Mouse (Mus musculus) CH12.LX (cell line): ENCODE data around the gene Ptprr. TPM values are rescaled to one million over a fixed set of nuclear protein-coding genes. Genes with fewer than 3 reads are reported as not detected.

Experiments
- DNase-seq: peaks from one replicate; pipeline ENCODE4 v3.0.0-alpha.2; 2013; ENCODE audit errors: extremely low read depth
- H3K27ac ChIP-seq: 2 replicates; pipeline ENCODE4 v1.5.1; 2012; ENCODE audit warnings: low read depth, mild to moderate bottlenecking, control low read depth, moderate library complexity; ENCODE audit not compliant: insufficient read depth
- H3K27me3 ChIP-seq: replicated peaks from 2 replicates; pipeline ENCODE3; 2012; ENCODE audit warnings: inconsistent platforms
- H3K36me3 ChIP-seq, 2 experiments: replicated peaks in 1 of 2; 2 replicates each; pipeline versions ENCODE3 to v1.6.1; 2012; ENCODE audit warnings: inconsistent platforms in 1 of 2, low read length in 1 of 2, mild to moderate bottlenecking in 1 of 2, mixed read lengths in 1 of 2, moderate library complexity in 1 of 2; ENCODE audit not compliant: control insufficient read depth in 1 of 2, insufficient read depth in 1 of 2
- H3K4me1 ChIP-seq, 2 experiments: 2 replicates each; pipeline ENCODE4 v1.6.1; 2012; ENCODE audit warnings: inconsistent platforms in 1 of 2, moderate library complexity in 1 of 2; ENCODE audit not compliant: insufficient read depth in 2 of 2, control insufficient read depth in 1 of 2
- H3K4me2 ChIP-seq: 2 replicates; pipeline ENCODE4 v1.6.1; 2012; ENCODE audit warnings: low read depth, mild to moderate bottlenecking, control low read depth; ENCODE audit not compliant: poor library complexity, insufficient read depth, severe bottlenecking
- H3K4me3 ChIP-seq, 3 experiments: fragments of 150-350 bp in 1 of 3; sonication (generic) in 1 of 3; replicated peaks in 1 of 3; 2 replicates each; pipeline versions ENCODE3 to v1.5.1; 2011 to 2012; ENCODE audit warnings: low read depth in 2 of 3, low read length in 2 of 3, mild to moderate bottlenecking in 2 of 3, moderate library complexity in 2 of 3, control low read depth in 1 of 3, improper control_type of control experiment in 1 of 3, inconsistent platforms in 1 of 3, mixed read lengths in 1 of 3; ENCODE audit not compliant: poor library complexity in 1 of 3
- H3K79me2 ChIP-seq: replicated peaks from 2 replicates; pipeline ENCODE4 v1.6.1; 2012; ENCODE audit warnings: mild to moderate bottlenecking, moderate library complexity; ENCODE audit not compliant: control insufficient read depth, poor library complexity, insufficient read depth, severe bottlenecking; ENCODE audit errors: extremely low read depth
- H3K9ac ChIP-seq: 2 replicates; pipeline ENCODE4 v1.6.1; 2012; ENCODE audit warnings: low read depth, mild to moderate bottlenecking, control low read depth, moderate library complexity; ENCODE audit not compliant: insufficient read depth
- H3K9me3 ChIP-seq: replicated peaks from 2 replicates; pipeline ENCODE3; 2012; ENCODE audit warnings: low read length, inconsistent platforms, mixed read lengths
- BHLHE40 ChIP-seq: IDR thresholded peaks from 2 replicates; pipeline ENCODE4 v1.6.1; 2011; ENCODE audit warnings: mild to moderate bottlenecking, low read depth, low read length, improper control_type of control experiment
- CHD1 ChIP-seq: IDR thresholded peaks from 2 replicates; pipeline ENCODE4 v1.6.1; 2012; ENCODE audit warnings: low read depth, low read length, improper control_type of control experiment, inconsistent platforms
- CTCF ChIP-seq, 2 experiments: IDR thresholded peaks in 1 of 2; conservative IDR thresholded peaks in 1 of 2; 2 replicates each; pipeline ENCODE4 v1.5.1; 2011 to 2012; ENCODE audit warnings: low read depth in 2 of 2, low read length in 2 of 2, improper control_type of control experiment in 1 of 2, inconsistent platforms in 1 of 2, mild to moderate bottlenecking in 1 of 2, moderate library complexity in 1 of 2
- E2F4 ChIP-seq: IDR thresholded peaks from 2 replicates; pipeline ENCODE4 v1.6.1; 2011; ENCODE audit warnings: low read depth, low read length, improper control_type of control experiment; ENCODE audit not compliant: insufficient replicate concordance
- GABPA ChIP-seq: IDR thresholded peaks from 2 replicates; pipeline ENCODE4 v1.6.1; 2012; ENCODE audit warnings: low read depth, low read length, improper control_type of control experiment, inconsistent platforms; ENCODE audit not compliant: insufficient replicate concordance
- HCFC1 ChIP-seq: IDR thresholded peaks from 2 replicates; pipeline ENCODE4 v1.6.1; 2012; ENCODE audit warnings: low read depth, mild to moderate bottlenecking, inconsistent platforms, low read length, improper control_type of control experiment
- IRF4 ChIP-seq: IDR thresholded peaks from 2 replicates; pipeline ENCODE4 v1.6.1; 2014; ENCODE audit warnings: low read depth, mild to moderate bottlenecking, inconsistent platforms, low read length, improper control_type of control experiment
- JUND ChIP-seq: conservative IDR thresholded peaks from 2 replicates; pipeline ENCODE4 v1.6.1; 2011; ENCODE audit warnings: low read depth, low read length, improper control_type of control experiment
- MAX ChIP-seq: IDR thresholded peaks from 2 replicates; pipeline ENCODE4 v1.6.1; 2011; ENCODE audit warnings: low read length, improper control_type of control experiment
- MAZ ChIP-seq: IDR thresholded peaks from 2 replicates; pipeline ENCODE4 v1.6.1; 2012; ENCODE audit warnings: low read depth, mild to moderate bottlenecking, inconsistent platforms, low read length, improper control_type of control experiment, moderate library complexity
- MEF2A ChIP-seq: IDR thresholded peaks from 2 replicates; pipeline ENCODE4 v1.6.1; 2014; ENCODE audit warnings: low read depth, mild to moderate bottlenecking, inconsistent platforms, low read length, improper control_type of control experiment, borderline replicate concordance
- PAX5 ChIP-seq: IDR thresholded peaks from 2 replicates; pipeline ENCODE4 v1.6.1; 2012; ENCODE audit warnings: low read length, inconsistent platforms, mixed read lengths
- POLR2A ChIP-seq: IDR thresholded peaks from 2 replicates; pipeline ENCODE4 v1.6.1; 2011; ENCODE audit warnings: low read depth, mild to moderate bottlenecking, improper control_type of control experiment, low read length
- RAD21 ChIP-seq: IDR thresholded peaks from 2 replicates; pipeline ENCODE4 v1.6.1; 2011; ENCODE audit warnings: low read depth, mild to moderate bottlenecking, low read length, improper control_type of control experiment, moderate library complexity
- SMC3 ChIP-seq: IDR thresholded peaks from 2 replicates; pipeline ENCODE4 v1.6.1; 2011; ENCODE audit warnings: low read depth, low read length, improper control_type of control experiment
- UBTF ChIP-seq: IDR thresholded peaks from 2 replicates; pipeline ENCODE4 v1.6.1; 2012; ENCODE audit warnings: low read depth, mild to moderate bottlenecking, inconsistent platforms, low read length, improper control_type of control experiment, moderate library complexity
- ZKSCAN1 ChIP-seq: IDR thresholded peaks from 2 replicates; pipeline ENCODE4 v1.6.1; 2012; ENCODE audit warnings: low read depth, inconsistent platforms, low read length, improper control_type of control experiment, borderline replicate concordance
- ZMIZ1 ChIP-seq: IDR thresholded peaks from 2 replicates; pipeline ENCODE4 v1.6.1; 2012; ENCODE audit warnings: low read depth, mild to moderate bottlenecking, inconsistent platforms, low read length, improper control_type of control experiment
- ZNF384 ChIP-seq: IDR thresholded peaks from 2 replicates; pipeline ENCODE4 v1.6.1; 2012; ENCODE audit warnings: low read depth, low read length, improper control_type of control experiment, inconsistent platforms
- dilution Hi-C: fragments of 300-500 bp; cut with MboI; formaldehyde crosslinking; loops from 2 replicates; pipeline ENCODE4 v1.14.3; 2020; ENCODE audit warnings: low sequenced_read_pairs; ENCODE audit not compliant: extremely low pct_unique_long_range_greater_than_20kb, extremely low pct_ligation_motif_present
- in situ Hi-C: fragments of 300-500 bp; cut with MboI; formaldehyde crosslinking; loops from 3 replicates; pipeline ENCODE4 v1.14.3; 2019; ENCODE audit warnings: low sequenced_read_pairs, low pct_ligation_motif_present, low pct_unique_long_range_greater_than_20kb, mixed read lengths
- polyA plus RNA-seq: library from polyadenylated mRNA; unstranded; fragments of >175 nt; gene quantifications from 2 replicates; pipeline ENCODE4 v1.2.1, GENCODE M21; 2012; ENCODE audit warnings: low read depth; ENCODE audit not compliant: insufficient read length
- total RNA-seq, 2 experiments: library from RNA; depleted of rRNA; stranded (reverse); fragments of 300-350 nt in 1 of 2; fragments of >200 nt in 1 of 2; gene quantifications; 2 replicates each; pipeline ENCODE4 v1.2.3; 2012 to 2014

The Ptprr gene
- total and polyA plus RNA-seq, 3 experiments = 0.51 to 1.9 (median 0.81) TPM

DNA sequence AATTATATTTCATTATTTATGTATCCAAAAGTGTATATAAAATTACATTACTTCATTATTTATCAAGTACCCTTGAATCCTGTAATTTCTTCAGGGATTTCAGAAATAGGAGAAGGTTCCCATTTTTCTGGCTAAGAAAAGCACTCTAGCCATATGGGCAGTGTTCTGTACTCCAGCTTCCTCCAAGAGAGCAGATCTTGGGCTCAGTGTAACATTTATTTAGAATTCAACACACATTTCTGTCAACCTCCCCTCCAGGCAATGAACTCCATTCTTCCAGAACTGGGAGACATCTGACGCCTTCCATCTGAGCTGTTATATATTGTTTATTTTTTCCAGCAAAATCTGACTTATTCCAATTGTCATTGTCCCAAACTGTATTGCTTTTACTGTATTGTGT is 20.1 kb downstream of the Ptprr start:
- Histone ChIP-seq H3K4me1 (no peaks in the 10 kb centered on the region), H3K27ac (no peak overlapping the region), H3K9me3 (no peaks in the 10 kb centered on the region), H3K4me2 (no peak overlapping the region), H3K79me2 (no peaks in the 10 kb centered on the region), H3K27me3 (no peaks in the 10 kb centered on the region), H3K9ac (no peak overlapping the region), H3K4me3 (no peak overlapping the region), H3K36me3 (no peaks in the 10 kb centered on the region)
- dilution Hi-C loops (no loop called here), in situ Hi-C loops (no loop called here)
- DNase-seq = no peak
- TF ChIP-seq GABPA = no peak
- no peak for TF ChIP-seq MAZ
- TF ChIP-seq ZMIZ1 = no peak
- no peak for TF ChIP-seq ZNF384

DNA sequence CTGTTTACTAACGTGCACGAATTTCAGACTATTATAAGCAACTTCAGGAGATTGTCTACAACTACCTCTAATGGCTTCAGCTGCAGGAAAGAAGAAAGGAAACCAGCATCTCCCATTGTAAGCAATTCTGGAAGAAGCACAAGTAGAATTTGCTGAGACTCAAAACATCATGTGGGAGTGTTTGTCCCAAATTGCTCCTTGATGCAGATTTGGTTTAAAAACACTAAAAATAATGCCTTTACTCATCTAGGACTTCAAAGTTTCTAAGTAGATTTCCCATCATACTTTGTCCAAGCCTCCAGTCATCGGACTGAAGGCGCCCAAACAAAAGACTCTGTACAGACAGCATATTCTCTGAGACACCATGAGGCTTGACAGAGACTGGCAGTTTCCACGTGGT is 57.9 kb downstream of the Ptprr start:
- no peaks in the 10 kb centered on the region for H3K4me1 ChIP-seq
- H3K9me3 ChIP-seq = no peaks in the 10 kb centered on the region
- in situ Hi-C loops = loop anchor here (25.0 kb wide), 1 partner anchor 111 kb away; no protein-coding TSS in a partner anchor
- dilution Hi-C loops = no loop called here
- H3K4me2 ChIP-seq = no peak overlapping the region
- no peak for DNase-seq
- no peak overlapping the region for H3K4me3 ChIP-seq
- H3K9ac ChIP-seq = no peak overlapping the region
- no peaks in the 10 kb centered on the region for H3K36me3 ChIP-seq
- no peak overlapping the region for H3K27ac ChIP-seq
- H3K79me2 ChIP-seq = no peaks in the 10 kb centered on the region
- H3K27me3 ChIP-seq = no peaks in the 10 kb centered on the region
- TF ChIP-seq BHLHE40 (no peak), MAX (no peak), RAD21 (no peak), MAZ (no peak), CTCF (conservative IDR thresholded peaks at IDR 0.05 in 1 of 2, IDR thresholded peaks at IDR 0.05 in 1 of 2; ENCODE audit: low read depth in 2 of 2, low read length in 2 of 2) (no peak), E2F4 (no peak), IRF4 (no peak)

DNA sequence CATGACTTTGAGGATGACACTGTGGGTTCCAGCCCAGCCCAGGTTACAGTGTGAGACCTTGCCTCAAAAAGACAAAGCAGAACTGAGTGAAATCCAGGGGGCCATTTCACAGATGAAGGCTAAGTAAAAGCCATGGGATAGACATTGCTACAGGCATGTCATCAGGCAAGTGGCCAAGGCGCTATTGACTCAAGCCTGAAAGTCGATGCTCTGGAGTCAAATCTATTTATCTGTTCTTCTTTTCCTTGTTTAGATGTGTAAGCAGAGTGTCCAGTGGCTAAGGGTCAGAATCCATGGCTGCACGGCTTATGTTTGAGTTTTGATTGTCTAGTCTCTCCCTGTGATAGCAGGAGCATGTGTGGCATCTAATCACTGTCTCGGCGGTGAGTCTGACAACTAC is 60.6 kb downstream of the Ptprr start:
- no peak overlapping the region for H3K9ac ChIP-seq
- no peaks in the 10 kb centered on the region for H3K9me3 ChIP-seq
- no peak overlapping the region for H3K27ac ChIP-seq
- in situ Hi-C loops (loop anchor here (25.0 kb wide), 1 partner anchor 109 kb away; no protein-coding TSS in a partner anchor), dilution Hi-C loops (no loop called here)
- H3K4me1 ChIP-seq = no peaks in the 10 kb centered on the region
- no peak overlapping the region for H3K4me2 ChIP-seq
- TF ChIP-seq PAX5 (no peak), RAD21 (no peak), IRF4 (no peak), HCFC1 (no peak), POLR2A (no peak), JUND (no peak), MAX (no peak), BHLHE40 (no peak), UBTF (no peak), ZKSCAN1 (no peak), CHD1 (no peak), SMC3 (no peak), ZNF384 (no peak), MEF2A (no peak)
- no peaks in the 10 kb centered on the region for H3K27me3 ChIP-seq
- H3K79me2 ChIP-seq = no peaks in the 10 kb centered on the region
- no peaks in the 10 kb centered on the region for H3K36me3 ChIP-seq
- no peak for DNase-seq
- no peak overlapping the region for H3K4me3 ChIP-seq
